Mouse (Mus musculus) adrenal gland (tissue): ENCODE data around the gene Ddx55.

Experiments
- intact Hi-C: fragments of 180-260 bp; cut with DNase I; formaldehyde crosslinking; loops from one replicate; pipeline ENCODE4 v1.15.1; 2025

Gene Ddx55

GRCm38 (mm10) chr5:124604296-124604695, 51.6 kb downstream of the Ddx55 start:
- intact Hi-C loops, result no loop called here

GRCm38 (mm10) chr5:124605041-124605622, 52.5 kb downstream of the Ddx55 start:
- intact Hi-C loops, result no loop called here

- intact Hi-C loops, result no loop called here
These were observed 58.3 kb downstream of the Ddx55 start for GRCm38 (mm10) chr5:124610965-124611364.

GRCm38 (mm10) chr5:124614709-124615108, 62.0 kb downstream of the Ddx55 start:
- intact Hi-C loops, result no loop called here

DNA sequence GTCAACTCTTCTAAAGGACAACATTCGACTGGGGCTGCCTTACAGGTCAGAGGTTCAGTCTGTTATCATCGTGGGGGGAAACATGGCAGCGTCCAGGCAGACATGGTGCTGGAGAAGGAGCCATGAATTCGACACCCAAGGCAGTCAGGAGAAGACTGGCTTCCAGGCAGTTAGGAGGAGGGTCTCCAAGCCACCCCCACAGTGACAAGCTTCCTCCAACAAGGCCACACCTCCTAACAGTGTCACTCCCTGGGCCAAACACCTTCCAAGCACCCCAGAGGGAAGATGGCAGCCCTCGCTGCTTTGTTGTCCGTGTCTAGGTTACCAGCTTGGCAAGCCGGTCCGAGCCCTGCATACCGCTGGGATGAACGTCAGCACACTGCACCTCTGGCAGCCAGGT, 66.0 kb downstream of the Ddx55 start:
- intact Hi-C loops, result no loop called here
